Mouse (Mus musculus): ENCODE measurements around the gene 4930407I10Rik. TPM values are rescaled to one million over a fixed set of nuclear protein-coding genes. Genes with fewer than 3 reads are reported as not detected.

Gene 4930407I10Rik
- total and polyA plus RNA-seq, 3 experiments: 0.04 TPM; not detected in 2

- no peak overlapping the region for H3K9ac ChIP-seq (ENCODE audit: insufficient read depth, low read depth)
- dilution Hi-C loops (cut with MboI; ENCODE audit: extremely low pct_ligation_motif_present, extremely low pct_unique_long_range_greater_than_20kb, low sequenced_read_pairs): no loop called here
- no peak overlapping the region for H3K4me3 ChIP-seq (replicated peaks in 1 of 3; ENCODE audit: low read depth in 2 of 3, low read length in 2 of 3, poor library complexity in 1 of 3)
- peaks cover 0 to 6% of the 10 kb centered on the region in 2 experiments; a peak in 2 of 4 replicates for H3K4me1 ChIP-seq (ENCODE audit: control insufficient read depth in 1 of 2, insufficient read depth in 2 of 2)
- no peak for DNase-seq (ENCODE audit: extremely low read depth)
- TF ChIP-seq JUN (IDR thresholded peaks at IDR 0.05; ENCODE audit: insufficient read depth, low read depth, low read length): no peak
- TF ChIP-seq E2F4 (IDR thresholded peaks at IDR 0.05; ENCODE audit: insufficient replicate concordance, low read depth, low read length): no peak
- TF ChIP-seq NELFE (IDR thresholded peaks at IDR 0.05; ENCODE audit: low read depth, low read length): no peak
- TF ChIP-seq TCF12 (IDR thresholded peaks at IDR 0.05; ENCODE audit: low read depth, low read length): no peak
- TF ChIP-seq SIN3A (IDR thresholded peaks at IDR 0.05; ENCODE audit: low read length): no peak
- no peak for TF ChIP-seq GABPA (IDR thresholded peaks at IDR 0.05; ENCODE audit: insufficient replicate concordance, low read depth, low read length)
- no peak for TF ChIP-seq MAX (IDR thresholded peaks at IDR 0.05; ENCODE audit: low read length)
- no peak for TF ChIP-seq POLR2A (IDR thresholded peaks at IDR 0.05; ENCODE audit: low read depth, low read length)
- no peak for TF ChIP-seq ZMIZ1 (IDR thresholded peaks at IDR 0.05; ENCODE audit: low read depth, low read length)
- TF ChIP-seq USF1 (IDR thresholded peaks at IDR 0.05; ENCODE audit: low read depth, low read length): no peak
- no peak for TF ChIP-seq MYC (IDR thresholded peaks at IDR 0.05; ENCODE audit: low read depth, low read length)
- no peak for TF ChIP-seq MAZ (IDR thresholded peaks at IDR 0.05; ENCODE audit: low read depth, low read length)
- no peak for TF ChIP-seq JUND (conservative IDR thresholded peaks at IDR 0.05; ENCODE audit: low read depth, low read length)
- no peak for TF ChIP-seq RAD21 (IDR thresholded peaks at IDR 0.05; ENCODE audit: low read depth, low read length)
- no peak for TF ChIP-seq CTCF (conservative IDR thresholded peaks at IDR 0.05 in 1 of 2, IDR thresholded peaks at IDR 0.05 in 1 of 2; ENCODE audit: low read depth in 2 of 2, low read length in 2 of 2)
- no peak for TF ChIP-seq KAT2A (IDR thresholded peaks at IDR 0.05; ENCODE audit: insufficient replicate concordance, low read length)
- TF ChIP-seq TBP (conservative IDR thresholded peaks at IDR 0.05; ENCODE audit: low read depth, low read length): no peak
- no peak for TF ChIP-seq SMC3 (IDR thresholded peaks at IDR 0.05; ENCODE audit: low read depth, low read length)
- TF ChIP-seq PAX5 (IDR thresholded peaks at IDR 0.05; ENCODE audit: low read length): no peak
- no peak for TF ChIP-seq UBTF (IDR thresholded peaks at IDR 0.05; ENCODE audit: low read depth, low read length)
- in situ Hi-C loops (cut with MboI; ENCODE audit: low pct_ligation_motif_present, low pct_unique_long_range_greater_than_20kb, low sequenced_read_pairs): no loop called here
- no peak overlapping the region for H3K27ac ChIP-seq (ENCODE audit: insufficient read depth, low read depth)
- no peaks in the 10 kb centered on the region for H3K36me3 ChIP-seq (replicated peaks in 1 of 2; ENCODE audit: control insufficient read depth in 1 of 2, insufficient read depth in 1 of 2, low read length in 1 of 2)
- H3K27me3 ChIP-seq (replicated peaks): peaks cover 43% of the 10 kb centered on the region
- no peaks in the 10 kb centered on the region for H3K9me3 ChIP-seq (replicated peaks; ENCODE audit: low read length)
- no peaks in the 10 kb centered on the region for H3K79me2 ChIP-seq (replicated peaks; ENCODE audit: control insufficient read depth, extremely low read depth, insufficient read depth, poor library complexity, severe bottlenecking)
- H3K4me2 ChIP-seq (ENCODE audit: insufficient read depth, low read depth, poor library complexity, severe bottlenecking): no peak overlapping the region
Measured at GRCm38 (mm10) chr15:82085606-82086005, 26.7 kb downstream of the 4930407I10Rik start.

GRCm38 (mm10) chr15:82086131-82086530, 27.2 kb downstream of the 4930407I10Rik start:
- Histone ChIP-seq H3K27ac (ENCODE audit: insufficient read depth, low read depth) (no peak overlapping the region), H3K4me3 (replicated peaks in 1 of 3; ENCODE audit: low read depth in 2 of 3, low read length in 2 of 3, poor library complexity in 1 of 3) (no peak overlapping the region), H3K4me1 (ENCODE audit: control insufficient read depth in 1 of 2, insufficient read depth in 2 of 2) (peaks cover 0 to 5% of the 10 kb centered on the region in 2 experiments; a peak in 2 of 4 replicates), H3K4me2 (ENCODE audit: insufficient read depth, low read depth, poor library complexity, severe bottlenecking) (no peak overlapping the region), H3K9ac (ENCODE audit: insufficient read depth, low read depth) (no peak overlapping the region), H3K36me3 (replicated peaks in 1 of 2; ENCODE audit: control insufficient read depth in 1 of 2, insufficient read depth in 1 of 2, low read length in 1 of 2) (no peaks in the 10 kb centered on the region), H3K79me2 (replicated peaks; ENCODE audit: control insufficient read depth, extremely low read depth, insufficient read depth, poor library complexity, severe bottlenecking) (no peaks in the 10 kb centered on the region), H3K27me3 (replicated peaks) (peaks cover 45% of the 10 kb centered on the region), H3K9me3 (replicated peaks; ENCODE audit: low read length) (no peaks in the 10 kb centered on the region)
- TF ChIP-seq CHD2 (IDR thresholded peaks at IDR 0.05; ENCODE audit: low read length) (no peak), RCOR1 (conservative IDR thresholded peaks at IDR 0.05; ENCODE audit: low read depth, low read length) (no peak), ELF1 (IDR thresholded peaks at IDR 0.05; ENCODE audit: low read depth, low read length) (no peak), POLR2AphosphoS2 (IDR thresholded peaks at IDR 0.05; ENCODE audit: low read depth, low read length) (no peak), PAX5 (IDR thresholded peaks at IDR 0.05; ENCODE audit: low read length) (no peak), USF1 (IDR thresholded peaks at IDR 0.05; ENCODE audit: low read depth, low read length) (no peak), IRF4 (IDR thresholded peaks at IDR 0.05; ENCODE audit: low read depth, low read length) (no peak), CTCF (conservative IDR thresholded peaks at IDR 0.05 in 1 of 2, IDR thresholded peaks at IDR 0.05 in 1 of 2; ENCODE audit: low read depth in 2 of 2, low read length in 2 of 2) (no peak), BHLHE40 (IDR thresholded peaks at IDR 0.05; ENCODE audit: low read depth, low read length) (no peak), JUN (IDR thresholded peaks at IDR 0.05; ENCODE audit: insufficient read depth, low read depth, low read length) (no peak), TCF12 (IDR thresholded peaks at IDR 0.05; ENCODE audit: low read depth, low read length) (no peak), USF2 (conservative IDR thresholded peaks at IDR 0.05; ENCODE audit: low read depth, low read length) (no peak), KAT2A (IDR thresholded peaks at IDR 0.05; ENCODE audit: insufficient replicate concordance, low read length) (no peak), GABPA (IDR thresholded peaks at IDR 0.05; ENCODE audit: insufficient replicate concordance, low read depth, low read length) (no peak), CHD1 (IDR thresholded peaks at IDR 0.05; ENCODE audit: low read depth, low read length) (no peak), NELFE (IDR thresholded peaks at IDR 0.05; ENCODE audit: low read depth, low read length) (no peak), JUND (conservative IDR thresholded peaks at IDR 0.05; ENCODE audit: low read depth, low read length) (no peak), ZNF384 (IDR thresholded peaks at IDR 0.05; ENCODE audit: low read depth, low read length) (no peak), MXI1 (IDR thresholded peaks at IDR 0.05; ENCODE audit: low read depth, low read length) (no peak)
- DNase-seq (ENCODE audit: extremely low read depth): no peak
- in situ Hi-C loops (cut with MboI; ENCODE audit: low pct_ligation_motif_present, low pct_unique_long_range_greater_than_20kb, low sequenced_read_pairs): no loop called here
- dilution Hi-C loops (cut with MboI; ENCODE audit: extremely low pct_ligation_motif_present, extremely low pct_unique_long_range_greater_than_20kb, low sequenced_read_pairs): no loop called here

Data from CH12.LX (cell line).